Mouse (Mus musculus) lung, embryonic 16.5 days (tissue): ENCODE measurements around the gene Cpb1. TPM values are rescaled to one million over a fixed set of nuclear protein-coding genes. Genes with fewer than 3 reads are reported as not detected.

Source experiments
- ATAC-seq: fragments of 200-750 bp; cut with Nextera tagmentation; 2 replicates; pipeline ENCODE4 v1.8.0; 2017; ENCODE audit warnings: low read depth, mild to moderate bottlenecking, moderate library complexity
- H3K27ac ChIP-seq: fragments of 300-500 bp; sonication (generic); 2 replicates; pipeline ENCODE4 v1.5.1; 2014; ENCODE audit warnings: mild to moderate bottlenecking, control low read depth, low read length
- H3K27me3 ChIP-seq: fragments of 300-500 bp; sonication (generic); 2 replicates; pipeline ENCODE4 v1.6.1; 2014; ENCODE audit warnings: low read depth, low read length, mixed read lengths; ENCODE audit not compliant: control insufficient read depth, insufficient read depth
- H3K36me3 ChIP-seq: fragments of 300-500 bp; sonication (generic); 2 replicates; pipeline ENCODE4 v1.6.1; 2014; ENCODE audit warnings: low read length; ENCODE audit not compliant: control insufficient read depth, insufficient read depth
- H3K4me1 ChIP-seq: fragments of 300-500 bp; sonication (generic); replicated peaks from 2 replicates; pipeline ENCODE4 v1.6.1; 2014; ENCODE audit warnings: low read length, mixed read lengths; ENCODE audit not compliant: control insufficient read depth, insufficient read depth
- H3K4me2 ChIP-seq: fragments of 300-500 bp; sonication (generic); 2 replicates; pipeline ENCODE4 v1.6.1; 2014; ENCODE audit warnings: low read depth, low read length, control low read depth
- H3K4me3 ChIP-seq: fragments of 300-500 bp; sonication (generic); 2 replicates; pipeline ENCODE4 v1.5.1; 2014; ENCODE audit warnings: mild to moderate bottlenecking, low read length, control low read depth
- H3K9ac ChIP-seq: fragments of 300-500 bp; sonication (generic); 2 replicates; pipeline ENCODE4 v1.6.1; 2014; ENCODE audit warnings: low read length, control low read depth
- H3K9me3 ChIP-seq: fragments of 300-500 bp; sonication (generic); 2 replicates; pipeline ENCODE4 v1.6.1; 2016; ENCODE audit warnings: low read length; ENCODE audit not compliant: control insufficient read depth
- WGBS: fragments of 180-500 bp; shearing (Covaris S2); extraction: QIAGEN DNeasy Blood & Tissue Kit; methylation state at CpG from one replicate; pipeline ENCODE4 v1.1.7; 2014; 5-methylcytosine and 5-hydroxymethylcytosine counted together
- polyA plus RNA-seq: library from polyadenylated mRNA; unstranded; fragments of >200 nt; fragmentation: Nextera tagmentation; extraction: Ambion mirVana; gene quantifications from 2 replicates; pipeline ENCODE4 v1.2.1, GENCODE M21; 2015

Cpb1 gene
- polyA plus RNA-seq, 1 experiment from 2014 or later: 2.9 TPM

DNA sequence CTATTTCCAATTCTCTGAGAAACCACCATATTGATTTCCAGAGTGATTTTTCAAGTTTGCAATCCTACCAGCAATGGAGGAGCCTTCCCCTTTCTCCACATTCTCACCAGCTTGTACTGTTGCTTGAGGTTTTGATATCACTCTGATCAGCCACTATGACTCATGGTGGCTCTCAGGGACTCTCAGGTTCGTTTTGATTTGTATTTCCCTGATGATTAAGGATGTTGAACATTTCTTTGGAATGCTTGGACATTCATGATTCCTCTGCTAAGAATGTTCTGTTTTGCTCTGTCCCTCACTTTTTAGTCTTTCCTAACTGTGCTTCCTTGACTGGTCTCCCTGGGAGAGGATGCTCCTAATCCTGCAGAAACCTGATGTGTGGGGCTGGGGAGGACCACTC, 6.3 kb upstream of the Cpb1 start:
- H3K4me3 ChIP-seq: no peak overlapping the region
- H3K4me2 ChIP-seq: no peak overlapping the region
- no peaks in the 10 kb centered on the region for H3K36me3 ChIP-seq
- no peak overlapping the region for H3K9ac ChIP-seq
- 39% methylated on average over 1 of the region's 1 CpGs for WGBS
- H3K4me1 ChIP-seq: no peaks in the 10 kb centered on the region
- no peak for ATAC-seq
- H3K27me3 ChIP-seq: no peaks in the 10 kb centered on the region
- H3K9me3 ChIP-seq: no peaks in the 10 kb centered on the region
- H3K27ac ChIP-seq: no peak overlapping the region

DNA sequence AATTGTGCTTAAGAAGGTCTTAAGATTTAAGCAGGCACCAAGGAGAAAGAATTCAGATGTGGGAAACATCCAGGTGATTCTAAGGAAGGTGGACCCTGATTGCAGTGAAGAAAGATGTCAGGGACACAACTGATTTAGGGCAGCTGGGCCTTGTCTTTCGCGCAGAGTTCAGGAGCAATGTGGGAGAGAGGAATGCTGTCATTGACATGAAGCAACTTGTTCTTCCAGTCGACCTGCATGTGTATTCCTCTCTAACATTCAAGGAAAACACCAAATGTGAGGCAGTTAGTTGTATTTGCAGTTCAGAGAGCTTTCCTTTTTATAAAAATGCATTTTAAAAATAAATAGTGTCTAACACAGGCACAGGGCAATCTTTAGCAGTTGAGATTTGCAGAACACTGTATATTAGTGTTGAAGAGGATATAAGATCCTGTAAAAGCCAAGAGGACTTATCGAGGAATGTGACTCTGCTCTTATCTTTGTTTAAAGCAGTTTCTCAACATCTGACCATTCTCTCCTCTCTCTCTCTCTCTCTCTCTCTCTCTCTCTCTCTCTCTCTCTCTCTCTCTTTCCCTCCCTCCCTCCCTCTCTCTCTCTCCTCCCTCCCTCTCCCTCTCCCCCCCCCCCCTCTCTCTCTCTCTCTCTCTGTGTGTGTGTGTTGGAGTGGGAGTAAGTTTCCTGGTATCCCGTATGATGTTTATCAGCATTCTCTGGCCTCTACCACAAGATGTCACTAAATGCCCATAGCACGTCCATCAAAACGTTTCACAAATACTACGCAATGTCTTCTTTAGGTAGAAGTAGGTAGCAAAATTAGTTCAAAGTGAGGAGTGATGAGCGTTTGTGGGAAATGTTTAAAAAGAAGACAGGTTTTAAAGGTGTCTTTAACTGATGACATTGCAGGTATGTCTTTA, 20.7 kb downstream of the Cpb1 start:
- H3K4me3 ChIP-seq: no peak overlapping the region
- 0 out of 2 replicates have a peak overlapping the region, but pooled peaks have one; percentile 6 for H3K4me2 ChIP-seq
- H3K9me3 ChIP-seq: no peaks in the 10 kb centered on the region
- H3K4me1 ChIP-seq: 0 out of 2 replicates have a peak, but pooled peaks cover 2% of the 10 kb centered on the region
- no peak overlapping the region for H3K9ac ChIP-seq
- no peaks in the 10 kb centered on the region for H3K36me3 ChIP-seq
- H3K27me3 ChIP-seq: no peaks in the 10 kb centered on the region
- H3K27ac ChIP-seq: peak overlapping the region; percentile 6; the same call in 1 of the 2 replicates
- WGBS: 15% methylated on average over 9 of the region's 9 CpGs
- ATAC-seq: peak; percentile 84

DNA sequence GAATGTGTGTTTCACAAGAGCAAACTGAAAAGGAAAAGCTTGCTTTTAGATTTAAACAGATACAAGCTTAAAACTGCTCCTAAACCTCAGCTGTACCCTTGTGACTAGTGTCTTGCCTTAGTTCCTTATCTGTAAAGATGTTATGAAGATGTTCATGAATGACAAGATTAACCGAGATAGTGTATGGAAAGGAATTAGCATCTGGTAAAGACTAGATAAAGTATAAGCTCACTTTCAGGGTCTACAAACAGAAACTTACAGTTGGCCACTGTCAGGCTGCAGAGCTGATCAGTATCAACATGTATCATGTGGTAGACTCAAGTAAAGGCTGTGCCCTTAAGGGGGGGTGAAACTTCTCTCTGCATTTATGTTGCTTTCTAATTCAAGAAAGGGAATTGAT, 31.6 kb downstream of the Cpb1 start:
- WGBS: 63% methylated on average over 1 of the region's 1 CpGs
- no peak overlapping the region for H3K27ac ChIP-seq
- no peaks in the 10 kb centered on the region for H3K36me3 ChIP-seq
- no peaks in the 10 kb centered on the region for H3K4me1 ChIP-seq
- no peaks in the 10 kb centered on the region for H3K9me3 ChIP-seq
- ATAC-seq: no peak
- H3K9ac ChIP-seq: no peak overlapping the region
- no peaks in the 10 kb centered on the region for H3K27me3 ChIP-seq
- H3K4me3 ChIP-seq: no peak overlapping the region
- H3K4me2 ChIP-seq: no peak overlapping the region

DNA sequence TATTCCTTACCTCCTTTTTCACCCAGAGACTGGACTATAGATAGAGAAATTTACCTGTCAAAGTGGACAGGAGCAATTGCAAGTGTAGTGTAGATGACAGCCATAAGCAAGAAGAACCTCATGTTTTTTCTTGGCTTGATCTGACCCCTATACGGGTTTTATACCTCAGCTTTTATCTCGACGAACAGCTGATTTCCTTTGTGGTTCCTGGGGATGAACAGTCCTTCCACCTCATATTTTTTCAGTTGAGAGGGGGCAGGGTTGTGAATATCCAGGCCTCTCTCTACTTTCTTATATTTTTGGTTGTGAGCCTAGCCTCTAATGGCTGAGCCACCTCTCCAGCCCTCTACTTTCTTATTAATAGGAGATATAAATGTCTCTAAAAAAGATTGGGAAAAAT, 33.5 kb downstream of the Cpb1 start, which contains the start of gene Cpa3:
Cpa3 (minus strand) TSS at position 132 of the 400 bp plus-strand sequence.
- no peak within 1 kb of the TSS for H3K27ac ChIP-seq
- ATAC-seq: no peak
- H3K36me3 ChIP-seq: no peaks in the 10 kb centered on the region
- no peak within 1 kb of the TSS for H3K9ac ChIP-seq
- no peaks in the 10 kb centered on the region for H3K9me3 ChIP-seq
- H3K4me3 ChIP-seq: no peak within 1 kb of the TSS
- H3K27me3 ChIP-seq: no peaks in the 10 kb centered on the region
- 69% methylated on average over 3 of the region's 3 CpGs for WGBS
- no peaks in the 10 kb centered on the region for H3K4me1 ChIP-seq
- H3K4me2 ChIP-seq: no peak within 1 kb of the TSS

DNA sequence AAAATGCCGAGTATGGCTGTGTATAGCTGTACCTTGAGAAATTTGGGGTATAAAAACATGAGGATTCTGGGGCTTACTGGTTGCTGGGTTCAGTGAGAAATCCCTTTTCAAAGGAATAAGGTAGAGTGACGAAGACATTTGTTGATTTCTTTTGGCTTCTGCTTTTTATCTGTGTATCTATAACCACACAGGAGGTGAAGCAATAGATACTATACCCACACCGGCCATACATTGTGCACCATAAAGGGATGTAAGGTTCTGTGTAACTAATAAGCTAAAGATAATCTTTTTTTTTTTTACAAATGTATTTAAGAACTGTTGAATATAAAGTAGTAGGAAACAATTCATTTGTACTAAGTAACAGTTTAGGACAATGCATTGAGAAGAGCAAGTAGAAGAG, 35.8 kb downstream of the Cpb1 start:
- H3K27me3 ChIP-seq: no peaks in the 10 kb centered on the region
- no peak for ATAC-seq
- 85% methylated on average over 3 of the region's 3 CpGs for WGBS
- no peaks in the 10 kb centered on the region for H3K9me3 ChIP-seq
- H3K4me2 ChIP-seq: no peak overlapping the region
- H3K4me1 ChIP-seq: no peaks in the 10 kb centered on the region
- H3K36me3 ChIP-seq: no peaks in the 10 kb centered on the region
- no peak overlapping the region for H3K4me3 ChIP-seq
- H3K9ac ChIP-seq: no peak overlapping the region
- no peak overlapping the region for H3K27ac ChIP-seq

DNA sequence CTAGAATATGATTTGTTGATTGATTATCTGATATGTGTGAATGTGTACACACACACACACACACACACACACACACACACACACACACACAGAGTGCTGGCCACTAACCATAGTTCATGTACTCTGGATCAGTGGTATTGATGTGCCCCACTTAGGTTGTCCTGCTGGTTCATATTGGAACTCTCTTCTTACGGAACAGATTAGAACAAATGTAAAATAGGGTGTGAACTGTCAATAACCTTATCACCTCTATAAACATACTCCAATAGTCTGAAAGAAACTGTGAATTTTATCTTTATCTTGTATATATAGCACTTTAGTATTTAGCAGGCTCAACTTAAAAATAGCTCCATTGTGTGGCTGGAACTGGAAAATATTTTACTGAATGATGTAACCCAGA, 38.6 kb downstream of the Cpb1 start:
- Histone ChIP-seq H3K36me3 (no peaks in the 10 kb centered on the region), H3K27me3 (no peaks in the 10 kb centered on the region), H3K4me3 (no peak overlapping the region), H3K9me3 (no peaks in the 10 kb centered on the region), H3K27ac (no peak overlapping the region), H3K4me1 (no peaks in the 10 kb centered on the region), H3K9ac (no peak overlapping the region), H3K4me2 (no peak overlapping the region)
- no peak for ATAC-seq
- WGBS: 43% methylated on average over 1 of the region's 1 CpGs

DNA sequence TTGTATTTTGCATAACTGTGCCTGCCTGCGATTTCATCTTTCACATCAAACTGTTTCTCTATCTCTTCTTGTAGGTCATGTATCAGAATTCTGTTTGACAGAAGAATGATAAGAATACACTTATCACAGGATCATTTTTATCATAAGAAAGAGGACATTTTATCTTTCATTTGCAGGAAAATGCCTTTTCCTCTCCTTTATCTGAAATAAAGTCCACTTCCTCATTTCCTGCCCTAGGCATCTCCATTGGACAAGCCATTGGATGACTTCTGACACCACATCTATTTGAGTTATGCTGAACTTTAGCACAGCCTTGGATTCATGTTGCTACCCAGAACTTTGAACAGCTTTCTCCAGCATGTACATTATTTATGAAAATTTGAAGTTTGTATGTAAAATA, 46.5 kb downstream of the Cpb1 start:
- no peaks in the 10 kb centered on the region for H3K4me1 ChIP-seq
- H3K4me2 ChIP-seq: no peak overlapping the region
- no peak overlapping the region for H3K27ac ChIP-seq
- H3K9ac ChIP-seq: no peak overlapping the region
- 82% methylated on average over 1 of the region's 1 CpGs for WGBS
- no peaks in the 10 kb centered on the region for H3K27me3 ChIP-seq
- no peak overlapping the region for H3K4me3 ChIP-seq
- no peaks in the 10 kb centered on the region for H3K36me3 ChIP-seq
- no peaks in the 10 kb centered on the region for H3K9me3 ChIP-seq
- no peak for ATAC-seq

DNA sequence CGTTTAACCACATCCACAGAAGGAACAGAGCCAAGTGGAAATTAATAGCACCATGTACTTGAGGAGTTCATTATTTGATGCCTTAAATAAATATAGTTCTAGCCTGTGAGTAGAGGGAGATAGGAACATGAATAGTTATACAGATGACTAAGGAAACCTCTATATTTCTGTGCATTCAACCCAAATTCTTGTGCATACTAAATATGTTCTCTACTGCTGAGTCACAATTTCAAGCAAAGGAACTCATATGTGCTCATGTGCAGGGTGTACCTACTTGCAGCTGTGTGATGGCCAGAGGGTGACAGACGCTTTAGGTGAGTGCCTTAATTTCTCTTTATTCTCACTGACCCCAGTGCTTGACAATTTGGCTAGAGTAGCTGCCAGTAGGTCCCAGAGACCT, 50.1 kb downstream of the Cpb1 start:
- Histone ChIP-seq H3K27me3 (no peaks in the 10 kb centered on the region), H3K4me3 (no peak overlapping the region), H3K4me2 (no peak overlapping the region), H3K36me3 (no peaks in the 10 kb centered on the region), H3K27ac (no peak overlapping the region), H3K9ac (no peak overlapping the region), H3K9me3 (no peaks in the 10 kb centered on the region), H3K4me1 (no peaks in the 10 kb centered on the region)
- 49% methylated on average over 2 of the region's 2 CpGs for WGBS
- ATAC-seq: no peak

DNA sequence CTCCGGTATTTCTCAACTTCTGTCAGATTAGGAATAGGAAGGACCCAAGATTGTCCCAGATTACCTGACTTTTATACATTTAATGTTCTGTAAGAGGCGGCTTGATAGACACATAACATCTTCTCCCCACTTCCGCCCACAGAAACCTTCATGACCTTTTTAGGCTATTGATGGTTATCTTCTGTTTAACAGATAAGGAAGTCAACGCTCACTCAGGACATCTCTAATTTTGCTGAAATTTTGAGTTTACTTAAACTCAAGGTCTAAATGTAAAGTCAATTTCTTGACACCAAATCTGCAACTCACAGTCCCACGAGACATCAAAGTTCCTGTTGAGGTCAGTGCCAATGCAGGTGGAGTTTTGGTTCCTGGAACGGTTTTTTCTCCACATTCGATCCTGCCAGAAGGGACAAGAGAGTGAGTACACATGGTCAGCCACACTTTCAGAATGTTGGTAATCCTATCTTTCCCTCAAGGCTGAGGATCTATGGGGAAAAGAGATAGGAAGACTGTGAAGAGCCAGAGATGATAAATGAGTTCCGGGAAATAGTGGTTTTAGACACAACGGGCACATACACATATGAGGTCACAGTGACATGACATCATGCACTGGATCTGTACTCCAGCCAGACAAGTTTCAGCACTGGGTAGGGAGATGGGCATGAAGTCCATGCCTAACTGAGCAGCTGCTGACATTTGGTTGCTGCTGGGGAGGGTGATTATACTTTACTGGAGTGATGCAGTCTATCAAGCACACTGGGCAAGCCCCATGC, 52.4 kb downstream of the Cpb1 start:
- Histone ChIP-seq H3K9ac (no peak overlapping the region), H3K4me2 (no peak overlapping the region)
- WGBS: 71% methylated on average over 9 of the region's 9 CpGs

More for the DNA sequence above, 52.4 kb downstream of the Cpb1 start:
- no peak overlapping the region for H3K27ac ChIP-seq
- no peaks in the 10 kb centered on the region for H3K27me3 ChIP-seq
- H3K4me3 ChIP-seq: no peak overlapping the region
- H3K36me3 ChIP-seq: no peaks in the 10 kb centered on the region
- no peaks in the 10 kb centered on the region for H3K4me1 ChIP-seq
- no peaks in the 10 kb centered on the region for H3K9me3 ChIP-seq
- no peak for ATAC-seq
